Mouse (Mus musculus): Measurements from ENCODE around the gene Shroom3.

DNA sequence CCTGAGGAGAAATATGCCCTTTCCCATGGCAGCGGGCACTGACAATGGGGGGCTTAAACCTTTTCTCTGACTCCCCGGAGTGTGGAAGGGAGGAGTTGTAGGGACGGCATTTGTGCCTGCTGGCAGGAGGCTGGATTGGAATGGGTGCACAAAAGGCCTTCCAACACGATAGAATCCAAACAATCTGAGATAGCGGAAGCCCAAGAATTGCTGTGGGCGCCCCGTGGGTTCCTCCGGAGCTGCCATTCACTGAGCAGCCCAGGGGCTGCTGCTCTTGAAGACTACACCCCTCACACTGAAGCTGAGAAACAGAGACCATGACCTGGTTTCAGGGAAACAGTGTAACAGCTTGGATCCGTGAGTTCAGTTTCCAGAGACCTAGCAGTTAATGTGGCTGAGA is 235.6 kb downstream of the Shroom3 start:
- TF ChIP-seq CTCF (IDR thresholded peaks at IDR 0.05; ENCODE audit: low read depth, low read length), result no peak
- TF ChIP-seq POLR2A (IDR thresholded peaks at IDR 0.05; ENCODE audit: borderline replicate concordance, low read depth, low read length), result no peak

Measured in bone marrow macrophage, adult 2 months (primary cell).